Mouse (Mus musculus) neural tube, embryonic 10.5 days (tissue): Measurements from ENCODE around the gene Irf4.

Experiments used
- DNase-seq: peaks from one replicate; pipeline ENCODE4 v3.0.0-alpha.2; 2017; ENCODE audit warnings: low spot score; ENCODE audit errors: extremely low spot score

Gene Irf4

DNA sequence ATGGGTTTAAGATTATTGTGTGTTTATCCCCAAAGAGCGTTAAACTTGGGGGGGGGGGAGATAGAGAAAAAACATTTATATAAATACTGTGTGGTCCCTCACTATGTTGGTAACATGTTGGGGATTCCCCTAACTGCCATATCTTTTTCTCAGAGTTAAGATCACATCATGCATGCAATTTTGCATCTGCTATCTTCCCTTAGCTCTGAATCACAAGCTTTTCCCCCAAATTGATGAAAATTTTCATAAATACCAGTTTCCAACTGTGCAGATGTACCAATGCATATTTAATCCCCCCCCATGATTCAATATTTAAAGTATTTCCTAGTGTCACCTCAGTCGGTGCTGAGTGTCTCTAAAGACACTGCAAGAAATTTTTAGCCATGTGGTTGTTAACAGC, 11.8 kb upstream of the Irf4 start:
- DNase-seq = no peak

- no peak for DNase-seq
Measured at GRCm38 (mm10) chr13:30738310-30738840, 10.7 kb upstream of the Irf4 start.

- no peak for DNase-seq
Measured at GRCm38 (mm10) chr13:30741172-30741571, 7.9 kb upstream of the Irf4 start.

GRCm38 (mm10) chr13:30742411-30742970, 6.5 kb upstream of the Irf4 start:
- no peak for DNase-seq

DNA sequence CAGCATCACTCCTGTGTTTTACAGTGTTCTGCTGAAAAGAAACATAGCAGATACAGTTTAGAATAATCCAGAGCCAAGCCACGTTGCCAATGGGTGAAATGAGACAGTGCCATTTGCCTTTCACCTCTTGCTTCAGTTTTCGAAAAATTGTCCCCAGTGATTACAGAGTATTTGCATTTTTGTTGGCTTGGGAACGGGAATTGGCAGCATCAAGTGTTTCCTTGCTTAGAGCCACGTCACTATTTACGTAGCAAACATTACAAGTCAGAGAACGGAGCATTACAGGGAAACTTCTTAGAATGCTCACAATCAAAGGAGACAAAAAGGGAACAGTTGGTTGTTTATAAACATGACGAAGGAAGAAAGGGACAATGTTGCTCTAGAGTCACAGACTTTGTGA, 3.9 kb upstream of the Irf4 start:
- DNase-seq = no peak

- DNase-seq = no peak
Measured at GRCm38 (mm10) chr13:30747068-30747467, 2.0 kb upstream of the Irf4 start.

DNA sequence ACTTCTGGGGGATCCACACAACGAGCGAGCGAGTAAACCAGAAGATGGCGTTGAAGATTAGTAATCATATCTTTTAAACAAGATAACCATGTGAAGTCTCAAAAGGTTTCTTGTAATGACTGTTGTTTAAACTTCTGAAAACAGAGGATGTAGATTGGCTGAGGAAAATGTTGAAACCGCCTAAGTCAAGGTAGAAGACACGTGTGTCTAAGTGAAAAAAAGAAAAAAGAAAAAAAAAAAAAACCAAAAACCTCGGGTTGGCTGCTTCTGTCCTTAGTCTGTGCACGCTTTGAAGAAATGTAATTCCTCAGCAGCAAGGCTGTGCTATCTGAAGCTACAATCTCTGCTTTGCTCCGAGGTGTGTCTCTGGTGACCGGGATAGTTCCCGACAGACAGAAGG, 1.5 kb upstream of the Irf4 start:
- DNase-seq = no peak

GRCm38 (mm10) chr13:30748321-30748720, 705 bp upstream of the Irf4 start:
- no peak for DNase-seq

- peak; percentile 46 for DNase-seq
Measured at GRCm38 (mm10) chr13:30749557-30750141, 623 bp downstream of the Irf4 start.

DNA sequence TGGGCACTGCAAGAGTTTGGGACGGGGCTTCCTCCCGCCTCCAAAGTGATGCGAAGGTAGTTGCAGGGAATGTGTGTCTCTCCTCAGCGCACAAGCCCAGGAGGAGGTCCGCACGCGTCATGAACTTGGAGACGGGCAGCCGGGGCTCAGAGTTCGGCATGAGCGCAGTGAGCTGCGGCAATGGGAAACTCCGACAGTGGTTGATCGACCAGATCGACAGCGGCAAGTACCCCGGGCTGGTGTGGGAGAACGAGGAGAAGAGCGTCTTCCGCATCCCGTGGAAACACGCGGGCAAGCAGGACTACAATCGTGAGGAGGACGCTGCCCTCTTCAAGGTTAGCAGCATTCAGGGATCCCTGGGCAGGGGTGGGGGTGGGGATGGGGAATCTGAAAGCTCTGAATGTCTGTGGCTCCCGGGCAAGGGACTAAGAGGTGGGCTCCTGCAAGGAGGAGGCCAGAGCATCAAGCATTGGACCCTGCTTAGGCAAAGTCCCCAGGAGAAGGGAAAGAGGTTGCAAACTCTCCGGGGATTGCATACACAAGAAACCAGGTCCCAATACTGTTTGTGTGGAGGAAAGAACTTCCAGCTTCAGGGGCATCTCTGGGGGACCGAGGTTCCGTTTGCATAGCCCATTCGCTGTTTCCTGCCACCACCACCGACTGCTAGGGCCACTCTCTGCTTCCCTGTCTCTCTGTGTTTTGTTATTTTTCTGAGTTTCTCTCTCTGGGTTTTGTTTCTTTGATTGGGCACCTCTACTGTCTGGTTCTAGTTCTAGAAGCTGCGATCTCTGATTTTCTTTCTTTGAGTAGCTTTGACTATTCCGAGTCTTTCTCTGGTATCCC, 1.7 kb downstream of the Irf4 start:
- DNase-seq = peak; percentile 54

GRCm38 (mm10) chr13:30751304-30751580, 2.2 kb downstream of the Irf4 start:
- no peak for DNase-seq

DNA sequence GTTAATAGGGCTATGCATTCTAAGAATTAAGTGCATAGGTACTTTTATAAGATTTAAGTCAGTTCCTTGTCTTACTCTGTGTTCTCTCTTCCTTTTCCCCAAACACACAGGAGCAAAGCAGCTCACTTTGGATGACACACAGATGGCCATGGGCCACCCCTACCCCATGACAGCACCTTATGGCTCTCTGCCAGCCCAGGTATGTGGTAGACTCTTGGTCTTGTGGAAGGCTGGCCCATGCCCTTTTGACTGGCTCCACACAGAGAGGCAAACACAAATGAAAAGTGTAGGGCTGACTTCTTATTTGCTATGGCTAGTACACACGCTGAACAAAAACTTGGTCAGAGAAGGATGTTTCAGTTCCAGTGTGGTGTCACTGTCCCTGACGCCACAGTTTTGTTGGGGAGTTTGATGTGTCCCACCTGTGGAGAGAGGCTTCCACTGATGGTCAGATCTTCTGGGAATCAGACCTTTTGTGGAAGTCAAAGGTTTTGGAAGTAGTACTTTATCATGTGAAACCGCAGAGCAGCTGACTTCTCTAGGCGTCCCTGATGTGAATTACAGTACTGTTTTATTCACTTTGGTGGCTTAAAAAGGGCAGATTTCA, 3.7 kb downstream of the Irf4 start:
- no peak for DNase-seq

DNA sequence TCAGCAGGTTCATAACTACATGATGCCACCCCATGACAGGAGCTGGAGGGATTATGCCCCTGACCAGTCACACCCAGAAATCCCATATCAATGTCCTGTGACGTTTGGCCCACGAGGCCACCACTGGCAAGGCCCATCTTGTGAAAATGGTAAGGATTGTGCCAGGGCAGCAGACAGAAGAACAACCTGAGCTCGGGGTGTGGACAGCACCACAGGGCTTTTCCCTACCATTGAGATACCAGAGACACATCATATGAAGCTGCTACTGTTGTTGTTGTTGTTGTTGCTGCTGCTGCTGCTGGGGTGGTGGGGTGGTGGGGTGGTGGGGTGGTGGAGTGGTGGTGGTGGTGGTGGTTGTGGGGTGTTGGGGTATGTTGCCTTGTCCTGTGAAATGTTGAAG, 4.4 kb downstream of the Irf4 start:
- DNase-seq = no peak

- peak; percentile 3 for DNase-seq
Measured at GRCm38 (mm10) chr13:30754066-30754465, 5.0 kb downstream of the Irf4 start.

DNA sequence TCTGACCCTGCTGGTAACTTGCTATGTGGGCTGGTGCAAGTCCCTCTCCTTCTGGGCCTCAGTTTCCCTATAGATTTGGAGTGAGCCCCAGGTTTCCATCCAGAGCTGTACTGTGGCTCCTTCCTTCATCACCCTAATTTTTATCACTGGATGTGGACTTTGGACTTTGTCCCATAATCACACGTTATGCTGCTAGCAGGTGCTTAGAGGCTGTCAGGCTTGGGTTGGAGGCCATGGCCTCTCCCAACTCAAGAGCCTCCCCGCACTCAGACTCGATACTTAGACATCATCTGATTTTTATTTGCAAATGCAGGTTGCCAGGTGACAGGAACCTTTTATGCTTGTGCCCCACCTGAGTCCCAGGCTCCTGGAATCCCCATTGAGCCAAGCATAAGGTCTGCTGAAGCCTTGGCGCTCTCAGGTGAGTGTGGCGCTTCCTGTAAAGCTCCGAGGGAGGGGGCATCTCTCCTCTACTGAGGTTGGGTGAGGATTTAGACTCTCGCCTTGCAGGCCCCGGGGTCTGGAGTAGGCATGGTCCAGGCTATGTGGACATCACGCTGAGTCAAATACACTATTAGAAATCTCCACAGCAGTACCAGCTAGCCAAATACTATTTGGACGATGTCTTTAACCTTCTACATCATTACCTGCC, 5.9 kb downstream of the Irf4 start:
- no peak for DNase-seq

DNA sequence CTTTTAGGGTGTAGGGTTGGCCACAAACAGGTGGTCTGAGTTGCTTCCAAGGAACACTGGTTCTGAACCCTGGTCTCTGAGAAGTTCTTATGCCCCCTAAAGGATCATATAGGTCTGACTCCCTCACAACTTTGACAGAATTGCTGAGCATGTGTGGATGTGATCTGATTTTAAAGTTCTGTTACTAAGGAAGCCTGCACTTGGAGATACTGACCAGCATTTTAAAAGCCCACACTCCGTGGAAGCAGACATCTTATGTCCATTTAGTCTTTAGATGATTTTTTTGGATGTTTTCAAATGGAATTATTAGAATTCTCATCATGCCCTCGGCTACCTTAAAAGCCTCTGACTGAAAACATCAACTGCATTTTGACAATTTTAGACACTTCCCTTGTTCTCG, 6.6 kb downstream of the Irf4 start:
- peak; percentile 6 for DNase-seq

GRCm38 (mm10) chr13:30755998-30756639, 7.1 kb downstream of the Irf4 start:
- peak; percentile 3 for DNase-seq

- no peak for DNase-seq
Measured at GRCm38 (mm10) chr13:30757264-30757900, 8.4 kb downstream of the Irf4 start.

- no peak for DNase-seq
Measured at GRCm38 (mm10) chr13:30758789-30759381, 9.9 kb downstream of the Irf4 start.

DNA sequence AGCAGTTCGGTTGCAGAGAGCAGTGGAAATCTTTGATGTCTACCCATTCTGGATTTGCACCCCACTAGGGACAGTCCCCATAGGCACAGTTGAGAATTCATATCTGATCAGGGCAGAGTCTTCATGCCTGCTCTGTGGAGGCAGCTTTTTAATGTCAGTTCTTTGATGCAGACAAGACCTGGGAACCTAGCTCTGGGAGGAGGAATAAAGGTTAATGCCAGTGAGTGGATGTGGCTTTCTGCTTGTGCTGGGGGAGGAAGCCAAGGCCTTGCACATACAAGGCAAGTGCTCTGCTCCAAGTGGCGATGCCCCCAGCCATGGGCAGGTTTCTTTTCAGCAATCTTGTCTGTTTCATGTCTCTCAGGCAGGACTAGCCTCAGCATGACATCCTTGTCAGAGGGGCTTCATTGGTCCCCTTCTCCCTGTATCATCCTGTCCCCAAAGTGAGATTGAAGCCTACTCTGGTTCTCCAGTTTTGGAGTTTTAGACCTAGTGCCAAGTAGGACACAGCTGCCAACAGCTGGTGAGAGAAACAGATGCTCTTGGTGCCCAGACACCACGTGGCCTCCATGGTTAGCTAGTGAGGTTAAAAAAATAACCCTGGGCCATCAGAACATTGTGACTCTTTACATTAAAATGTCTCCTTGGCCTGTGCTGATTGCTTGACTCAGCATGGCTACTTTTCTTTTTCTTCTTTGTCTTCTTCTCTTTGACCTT, 11.5 kb downstream of the Irf4 start:
- no peak for DNase-seq
